Mouse (Mus musculus) urinary bladder, adult 18-20 months (tissue): ENCODE data around the gene Gm7579.
"Not testable (repeated sequence)": the region's sequence is repeated elsewhere in the genome, so short reads cannot be mapped to it uniquely, and the experiment has no call there.

Experiments
- DNase-seq, 2 experiments: peaks; one replicate each; pipeline ENCODE4 v3.0.0; 2022; ENCODE audit warnings: low spot score in 2 of 2, mixed read lengths in 2 of 2

The Gm7579 gene

DNA sequence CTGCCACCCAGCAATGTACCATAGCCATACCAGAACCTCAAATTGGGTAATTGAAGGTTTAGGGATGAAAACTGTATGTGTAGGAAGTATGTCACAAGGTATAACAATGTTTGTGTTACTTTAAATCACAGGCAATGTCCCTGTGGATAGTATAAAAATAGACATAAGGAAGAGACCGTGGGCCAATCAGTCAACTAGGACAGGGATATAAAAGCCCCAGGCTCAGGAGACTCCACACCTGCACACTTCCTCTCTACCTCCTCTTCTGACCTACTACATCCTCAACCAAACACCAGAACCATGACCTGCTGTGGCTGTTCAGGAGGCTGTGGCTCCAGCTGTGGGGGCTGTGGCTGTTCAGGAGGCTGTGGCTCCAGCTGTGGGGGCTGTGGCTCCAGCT is at the start of gene Gm7579:
Gene Gm7579 (plus strand): TSS at position 301 of the 400 bp plus-strand sequence.
- no peak for DNase-seq

GRCm38 (mm10) chr7:142165639-142166038 is 46.0 kb upstream of the Gm7579 start, which contains the start of gene Gm4553:
Gene Gm4553 (minus strand): TSS chr7:142165739.
- not testable (repeated sequence) for DNase-seq

- DNase-seq = no peak
Observed at GRCm38 (mm10) chr7:142169836-142170235, 41.8 kb upstream of the Gm7579 start.

DNA sequence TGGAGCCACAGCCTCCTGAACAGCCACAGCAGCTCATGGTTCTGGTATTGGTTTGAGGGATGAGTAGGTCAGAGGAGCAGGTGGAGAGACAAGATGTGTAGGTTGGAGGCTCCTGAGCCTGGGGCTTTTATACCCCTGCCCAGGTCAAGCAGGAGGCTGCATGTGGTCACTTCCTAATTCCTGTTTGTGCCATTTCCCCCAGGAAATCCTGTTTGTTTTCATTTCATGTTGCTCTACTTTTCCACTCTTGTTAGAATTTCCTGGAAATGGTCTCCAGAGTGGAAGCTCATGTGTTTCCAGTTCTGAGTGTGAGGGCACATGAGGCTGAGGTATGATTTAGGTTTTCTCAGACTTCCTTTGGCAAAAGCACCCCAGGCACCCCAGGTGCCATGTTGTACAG is 35.8 kb upstream of the Gm7579 start, which contains the start of gene Krtap5-2:
Gene Krtap5-2 (minus strand): TSS at position 101 of the 400 bp plus-strand sequence.
- DNase-seq = not testable (repeated sequence)

GRCm38 (mm10) chr7:142178685-142179084 is 33.0 kb upstream of the Gm7579 start:
- DNase-seq = no peak

DNA sequence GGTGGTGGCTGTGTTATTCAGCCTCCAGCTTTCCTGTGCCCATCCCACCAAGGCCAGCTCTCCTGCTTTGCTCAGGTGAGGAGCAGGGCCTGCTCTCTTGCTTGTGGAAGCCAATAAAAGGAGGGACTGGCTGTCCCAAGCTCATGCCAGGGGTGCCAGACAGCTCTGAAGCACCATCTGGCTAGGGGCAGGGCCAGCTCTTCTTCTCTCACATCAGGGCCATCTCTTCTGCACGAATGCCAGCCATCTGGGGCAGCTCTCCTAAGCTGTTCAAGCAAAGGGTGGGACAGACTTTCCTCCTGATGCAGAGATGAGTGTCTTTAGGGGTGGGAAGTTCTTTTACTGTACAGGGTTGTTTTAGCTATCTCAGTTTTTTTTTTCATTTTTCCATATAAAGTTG is 30.6 kb upstream of the Gm7579 start:
- no peak for DNase-seq

- no peak for DNase-seq
Observed at GRCm38 (mm10) chr7:142188156-142188555, 23.5 kb upstream of the Gm7579 start.

DNA sequence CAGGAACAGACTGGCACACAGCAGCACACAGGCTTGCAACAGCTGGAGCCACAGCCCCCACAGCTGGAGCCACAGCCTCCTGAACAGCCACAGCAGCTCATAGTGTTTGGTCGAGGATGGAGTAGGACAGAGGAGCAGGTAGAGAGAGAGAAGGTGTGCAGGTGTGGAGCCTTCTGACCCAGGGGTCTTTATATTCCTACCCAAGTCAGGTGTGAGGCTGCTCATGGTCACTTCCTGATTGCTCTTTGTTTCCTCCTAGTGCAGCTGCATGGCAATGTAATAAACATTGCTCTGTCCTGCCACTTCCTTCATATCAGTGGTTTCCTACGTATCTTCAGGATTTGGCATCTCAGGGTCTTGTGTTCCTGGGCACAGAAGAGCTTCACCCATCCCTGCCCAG is 21.4 kb upstream of the Gm7579 start, which contains the start of gene Gm10153:
Gene Gm10153 (minus strand): TSS at position 101 of the 400 bp plus-strand sequence.
- DNase-seq = no peak

DNA sequence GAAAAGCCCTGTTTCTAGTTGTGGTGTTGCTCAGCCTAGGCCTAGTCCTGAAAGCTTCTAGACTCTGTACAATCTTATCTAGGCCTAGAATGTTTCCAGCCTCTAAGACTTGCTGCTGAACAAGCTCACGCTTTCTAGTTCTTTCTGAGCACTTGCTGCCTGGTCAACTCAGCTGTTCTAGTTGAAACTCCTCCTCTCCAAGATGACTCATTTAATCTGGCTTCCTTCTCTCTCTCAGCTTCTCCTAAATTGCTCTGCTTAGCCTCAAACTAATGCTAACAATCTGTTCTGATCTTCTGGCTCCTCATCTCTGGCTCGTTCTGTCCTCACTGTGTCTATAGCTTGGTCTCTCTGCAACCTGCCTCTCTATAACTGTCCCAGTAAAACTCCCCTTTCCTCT is 12.9 kb upstream of the Gm7579 start:
- no peak for DNase-seq

- no peak for DNase-seq
Observed at GRCm38 (mm10) chr7:142201064-142201463, 10.6 kb upstream of the Gm7579 start, which contains the start of gene Krtap5-3. Gene Krtap5-3 (plus strand): TSS chr7:142201364.

DNA sequence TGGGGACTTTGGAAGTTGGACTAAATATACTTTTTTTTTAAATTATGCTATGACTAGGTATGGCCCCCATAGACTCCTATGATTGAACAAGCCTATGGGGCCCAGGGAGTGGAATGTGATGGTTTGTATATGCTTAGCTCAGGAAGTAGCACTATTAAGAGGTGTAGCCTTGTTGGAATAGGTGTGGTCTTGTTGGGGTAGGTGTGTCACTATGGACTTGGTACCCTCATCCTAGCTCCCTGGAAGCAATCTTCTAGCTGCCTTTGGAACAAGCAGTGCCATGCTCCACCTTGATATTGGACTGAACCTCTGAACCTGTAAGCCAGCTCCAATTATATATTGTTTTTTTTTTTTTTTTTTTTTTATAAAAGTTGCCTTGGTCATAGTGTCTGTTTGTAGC is 6.2 kb upstream of the Gm7579 start:
- DNase-seq = no peak

DNA sequence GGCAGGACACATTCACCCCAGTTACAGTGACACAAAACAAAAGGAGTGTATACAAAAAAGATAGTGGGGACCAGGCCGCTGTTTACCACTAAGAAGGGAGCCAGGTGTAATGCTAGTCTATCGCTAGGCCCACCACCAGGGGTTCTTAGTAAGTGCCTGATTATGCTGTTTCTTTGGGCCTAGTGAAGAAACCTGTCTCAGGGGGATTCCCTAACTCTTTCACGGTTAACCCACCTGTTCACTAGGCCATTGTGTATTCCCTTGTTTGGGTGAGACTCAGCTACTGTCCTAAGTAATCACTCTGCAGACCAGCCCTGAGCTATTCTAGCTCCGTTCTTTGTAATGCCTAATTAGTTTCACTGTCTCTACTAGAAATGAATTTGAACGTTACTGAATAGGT is 4.8 kb upstream of the Gm7579 start:
- DNase-seq = not testable (repeated sequence)

DNA sequence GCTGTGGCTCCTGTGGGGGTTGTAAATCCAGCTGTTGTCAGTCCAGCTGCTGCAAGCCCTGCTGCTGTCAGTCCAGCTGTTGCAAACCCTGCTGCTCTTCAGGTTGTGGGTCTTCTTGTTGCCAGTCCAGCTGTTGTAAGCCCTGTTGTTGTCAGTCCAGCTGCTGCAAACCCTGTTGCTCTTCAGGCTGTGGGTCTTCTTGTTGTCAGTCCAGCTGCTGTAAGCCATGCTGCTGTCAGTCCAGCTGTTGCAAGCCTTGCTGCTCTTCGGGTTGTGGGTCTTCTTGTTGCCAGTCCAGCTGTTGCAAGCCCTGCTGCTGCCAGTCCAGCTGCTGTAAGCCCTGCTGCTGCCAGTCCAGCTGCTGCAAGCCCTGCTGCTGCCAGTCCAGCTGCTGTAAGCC is 477 bp downstream of the Gm7579 start:
- not testable (repeated sequence) for DNase-seq

DNA sequence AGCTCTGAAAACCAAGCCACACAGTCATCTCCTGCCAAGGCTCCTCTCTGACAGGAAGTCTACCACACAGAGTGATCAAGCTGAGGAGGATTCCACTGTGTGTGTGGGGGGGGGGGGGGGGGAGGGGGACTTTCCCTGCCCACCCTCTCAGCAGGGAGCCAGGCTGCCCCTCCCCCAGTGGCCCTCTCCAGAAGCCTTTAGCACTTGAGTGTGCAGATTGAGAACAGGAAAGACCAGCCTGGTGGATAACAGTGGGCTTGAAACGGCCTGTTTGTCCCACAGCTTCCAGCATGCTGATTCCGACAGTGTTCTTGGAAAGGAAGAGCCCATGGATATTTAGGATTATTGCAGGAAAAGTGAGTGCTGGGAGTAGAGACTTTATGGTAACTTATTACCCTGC is 12.9 kb downstream of the Gm7579 start:
- no peak for DNase-seq

DNA sequence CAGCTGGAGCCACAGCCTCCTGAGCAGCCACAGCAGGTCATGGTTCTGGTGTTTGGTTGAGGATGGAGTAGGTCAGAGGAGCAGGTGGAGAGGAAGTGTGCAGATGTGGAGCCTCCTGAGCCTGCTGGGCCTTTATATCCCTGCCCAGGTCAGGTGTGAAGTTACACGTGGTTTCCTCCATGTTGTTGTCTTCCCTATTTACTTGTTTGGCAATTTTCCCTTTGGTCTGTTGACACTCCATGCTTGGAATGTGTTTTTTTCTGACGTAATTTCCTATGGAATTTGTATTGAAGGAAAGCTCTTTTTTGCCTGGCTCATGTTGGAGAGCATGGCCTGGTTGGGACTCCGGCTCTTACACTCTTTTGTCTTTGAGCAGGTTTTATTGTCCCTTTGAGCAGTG is 18.2 kb downstream of the Gm7579 start, which contains the start of gene Krtap5-5:
Gene Krtap5-5 (minus strand): TSS at position 101 of the 400 bp plus-strand sequence.
- not testable (repeated sequence) for DNase-seq

- no peak for DNase-seq
Observed at GRCm38 (mm10) chr7:142231540-142231939, 19.9 kb downstream of the Gm7579 start.

DNA sequence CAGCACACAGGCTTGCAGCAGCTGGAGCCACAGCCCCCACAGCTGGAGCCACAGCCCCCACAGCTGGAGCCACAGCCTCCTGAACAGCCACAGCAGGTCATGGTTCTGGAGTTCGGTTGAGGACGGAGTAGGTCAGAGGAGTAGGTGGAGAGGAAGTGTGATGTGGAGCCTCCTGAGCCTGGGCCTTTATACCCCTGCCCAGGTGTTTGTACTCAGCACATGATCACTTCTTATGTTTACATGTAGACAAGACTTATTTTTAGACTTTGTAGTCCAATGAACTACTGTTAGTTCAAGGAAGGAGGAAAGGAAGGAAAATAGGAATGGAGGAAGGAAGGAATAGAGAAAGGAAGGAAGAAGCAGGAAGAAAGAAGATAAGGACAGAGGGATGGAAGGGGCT is 29.3 kb downstream of the Gm7579 start, which contains the start of gene Gm40460:
Gene Gm40460 (minus strand): TSS at position 101 of the 400 bp plus-strand sequence.
- DNase-seq = no peak

- DNase-seq = peak in 1 of 2 experiments; percentile 19
Observed at GRCm38 (mm10) chr7:142249824-142250223, 38.2 kb downstream of the Gm7579 start.

GRCm38 (mm10) chr7:142255517-142255916 is 43.9 kb downstream of the Gm7579 start:
- DNase-seq = no peak

- not testable (repeated sequence) for DNase-seq
Observed at GRCm38 (mm10) chr7:142258254-142258653, 46.6 kb downstream of the Gm7579 start, which contains the start of gene Gm2431. Gene Gm2431 (minus strand): TSS chr7:142258354.
